Mouse (Mus musculus): ENCODE results near the gene Sf3a1.

- TF ChIP-seq CTCF (IDR thresholded peaks at IDR 0.05; ENCODE audit: extremely low read depth, insufficient read length, insufficient replicate concordance, low read depth, low read length): no peak
- no peak for TF ChIP-seq POLR2A (IDR thresholded peaks at IDR 0.05; ENCODE audit: low read depth, low read length)
These were observed 4.6 kb downstream of the Sf3a1 start for GRCm38 (mm10) chr11:4164701-4165100.

Data from small intestine, adult 2 months (tissue).